Mouse (Mus musculus): ENCODE results near the gene Cul4a.

Gene Cul4a

GRCm38 (mm10) chr8:13179948-13180347 lies 74.5 kb downstream of the Cul4a start:
- no peak for DNase-seq (ENCODE audit: extremely low spot score)

GRCm38 (mm10) chr8:13180408-13180807 lies 75.0 kb downstream of the Cul4a start:
- no peak for DNase-seq (ENCODE audit: extremely low spot score)

GRCm38 (mm10) chr8:13180911-13181690 lies 75.7 kb downstream of the Cul4a start:
- no peak for DNase-seq (ENCODE audit: extremely low spot score)

- DNase-seq (ENCODE audit: extremely low spot score) = no peak
Measured at GRCm38 (mm10) chr8:13181691-13181976, 76.2 kb downstream of the Cul4a start.

- DNase-seq (ENCODE audit: extremely low spot score) = no peak
Measured at GRCm38 (mm10) chr8:13186819-13187218, 81.4 kb downstream of the Cul4a start.

- DNase-seq (ENCODE audit: extremely low spot score) = no peak
Measured at GRCm38 (mm10) chr8:13187229-13187628, 81.8 kb downstream of the Cul4a start.

- DNase-seq (ENCODE audit: extremely low spot score) = no peak
Measured at GRCm38 (mm10) chr8:13187638-13188037, 82.2 kb downstream of the Cul4a start.

- DNase-seq (ENCODE audit: extremely low spot score) = no peak
Measured at GRCm38 (mm10) chr8:13188052-13188555, 82.7 kb downstream of the Cul4a start.

GRCm38 (mm10) chr8:13188857-13189256 lies 83.4 kb downstream of the Cul4a start:
- no peak for DNase-seq (ENCODE audit: extremely low spot score)

- no peak for DNase-seq (ENCODE audit: extremely low spot score)
Measured at GRCm38 (mm10) chr8:13190235-13190634, 84.8 kb downstream of the Cul4a start.

GRCm38 (mm10) chr8:13194818-13195217 lies 89.4 kb downstream of the Cul4a start:
- DNase-seq (ENCODE audit: extremely low spot score) = no peak

GRCm38 (mm10) chr8:13197493-13197892 lies 92.1 kb downstream of the Cul4a start:
- no peak for DNase-seq (ENCODE audit: extremely low spot score)

Data from embryo, embryonic 9.5 days (tissue).